Mouse (Mus musculus): ENCODE results near the gene Npas2. TPM values are rescaled to one million over a fixed set of nuclear protein-coding genes. Genes with fewer than 3 reads are reported as not detected.

Npas2 gene
- total RNA-seq, 2 experiments from 2014 or later: 65.7 to 75.6 TPM

DNA sequence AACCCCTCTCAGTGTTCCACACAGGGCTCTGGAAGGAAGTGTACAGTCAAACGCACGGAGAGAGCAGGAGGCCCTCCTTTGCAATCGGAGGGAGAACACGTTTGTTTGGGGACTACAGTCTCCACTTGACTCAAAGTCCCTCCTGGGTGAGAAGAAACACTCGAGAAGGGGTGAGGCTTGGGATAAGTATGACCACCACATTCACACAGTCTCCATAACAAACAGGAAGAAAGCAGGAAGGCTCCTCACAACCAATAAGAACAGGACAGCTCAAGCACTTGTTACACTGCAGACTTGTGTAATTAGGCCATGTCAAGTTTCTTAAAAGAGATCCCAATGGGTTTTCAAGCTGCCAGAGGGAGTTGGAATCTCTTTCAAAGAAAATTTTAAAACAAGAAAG is 2.4 kb upstream of the Npas2 start:
- H3K27ac ChIP-seq: peak overlapping the region; percentile 1; the same call in 1 of the 2 replicates
- intact Hi-C loops (cut with DNase I): loop anchor here (5.0 to 10.0 kb wide), 3 partner anchors 126 to 344 kb away; partner anchors contain the start of gene Cnot11
- TF ChIP-seq CTCF (IDR thresholded peaks at IDR 0.05): no peak
- DNase-seq (ENCODE audit: extremely low spot score in 1 of 2, low spot score in 2 of 2): no peak
- H3K4me3 ChIP-seq: no peak overlapping the region

DNA sequence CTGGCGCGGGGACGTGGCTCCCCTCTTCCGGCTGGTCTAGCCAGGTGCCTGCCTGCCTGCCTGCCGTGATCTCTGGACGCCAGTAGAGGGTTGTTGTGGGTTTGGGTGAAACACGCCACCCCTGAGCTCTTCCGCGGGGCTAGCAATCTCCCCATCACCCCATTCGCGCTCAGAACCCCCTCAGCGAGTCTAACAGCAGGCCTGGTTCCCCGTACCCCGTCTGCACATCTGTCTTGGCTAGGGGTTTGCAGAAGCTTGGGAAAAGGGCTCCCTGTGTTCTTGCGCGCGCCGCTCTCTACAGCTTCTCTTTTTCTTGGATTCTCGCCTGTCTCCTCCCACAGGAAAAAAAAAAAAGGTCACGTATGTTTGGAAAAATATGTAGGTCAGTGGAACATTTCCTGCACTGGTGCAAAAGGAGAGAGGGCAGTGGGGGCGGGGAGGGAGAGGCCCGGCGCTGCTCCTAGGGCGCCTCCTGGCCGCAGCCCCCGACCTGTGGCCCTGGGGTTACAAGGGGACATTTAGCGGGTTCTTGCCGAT is 1.0 kb upstream of the Npas2 start:
- TF ChIP-seq CTCF (IDR thresholded peaks at IDR 0.05): no peak; the same call in 1 of the 2 replicates
- intact Hi-C loops (cut with DNase I): loop anchor here (1.0 to 10.0 kb wide), 4 partner anchors 95 to 342 kb away; partner anchors contain the start of gene Cnot11
- peak; percentile 58 to 60 for DNase-seq (ENCODE audit: extremely low spot score in 1 of 2, low spot score in 2 of 2)
- H3K27ac ChIP-seq: peak overlapping the region; percentile 96
- H3K4me3 ChIP-seq: peak overlapping the region; percentile 73

- H3K4me3 ChIP-seq: peak overlapping the region; percentile 73
- no peak for TF ChIP-seq CTCF (IDR thresholded peaks at IDR 0.05)
- peak overlapping the region; percentile 96 for H3K27ac ChIP-seq
- intact Hi-C loops (cut with DNase I): loop anchor here (1.0 to 10.0 kb wide), 4 partner anchors 17 to 341 kb away; partner anchors contain the start of gene Cnot11
- DNase-seq (ENCODE audit: extremely low spot score in 1 of 2, low spot score in 2 of 2): peak; percentile 65 to 71
Observed at GRCm38 (mm10) chr1:39193862-39194675, 538 bp downstream of the Npas2 start.

DNA sequence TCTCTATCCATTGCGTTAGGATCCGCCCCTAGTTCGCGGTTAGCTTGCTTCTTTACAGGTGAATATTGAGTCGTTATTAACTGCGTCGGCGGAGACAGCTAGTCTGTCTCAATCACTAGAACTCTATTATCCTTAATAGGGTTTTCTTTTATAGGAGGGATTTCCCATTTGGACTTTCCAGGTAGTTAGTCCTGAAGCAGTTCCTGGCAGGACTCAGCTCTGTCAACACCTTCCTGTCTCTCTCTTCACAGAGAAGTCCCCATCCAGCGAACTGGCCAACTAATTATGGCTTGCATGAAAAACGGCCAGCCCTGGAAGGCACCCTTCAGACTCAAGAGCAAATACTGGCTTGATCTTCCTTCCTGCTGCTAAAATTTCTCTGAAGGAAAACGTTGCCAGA is 1.4 kb downstream of the Npas2 start:
- no peak for DNase-seq (ENCODE audit: extremely low spot score in 1 of 2, low spot score in 2 of 2)
- peak overlapping the region; percentile 96 for H3K27ac ChIP-seq
- intact Hi-C loops (cut with DNase I): loop anchor here (5.0 to 10.0 kb wide), 4 partner anchors 122 to 340 kb away; partner anchors contain the start of gene Cnot11
- no peak for TF ChIP-seq CTCF (IDR thresholded peaks at IDR 0.05)
- peak overlapping the region; percentile 73 for H3K4me3 ChIP-seq

- no peak for DNase-seq (ENCODE audit: extremely low spot score in 1 of 2, low spot score in 2 of 2)
- no peak for TF ChIP-seq CTCF (IDR thresholded peaks at IDR 0.05)
- Histone ChIP-seq H3K4me3 (peak overlapping the region; percentile 73; the same call in 1 of the 2 replicates), H3K27ac (no peak overlapping the region)
- intact Hi-C loops (cut with DNase I): loop anchor here (5.0 to 10.0 kb wide), 2 partner anchors 146 to 339 kb away; partner anchors contain the start of gene Cnot11
Observed at GRCm38 (mm10) chr1:39196126-39196525, 2.6 kb downstream of the Npas2 start.

GRCm38 (mm10) chr1:39196676-39197375 is 3.3 kb downstream of the Npas2 start:
- DNase-seq (ENCODE audit: extremely low spot score in 1 of 2, low spot score in 2 of 2): no peak
- H3K27ac ChIP-seq: no peak overlapping the region
- peak overlapping the region; percentile 10; the same call in 1 of the 2 replicates for H3K4me3 ChIP-seq
- peak; percentile 46 for TF ChIP-seq CTCF (IDR thresholded peaks at IDR 0.05)
- intact Hi-C loops (cut with DNase I): loop anchor here (5.0 to 10.0 kb wide), 2 partner anchors 145 to 338 kb away; partner anchors contain the start of gene Cnot11

DNA sequence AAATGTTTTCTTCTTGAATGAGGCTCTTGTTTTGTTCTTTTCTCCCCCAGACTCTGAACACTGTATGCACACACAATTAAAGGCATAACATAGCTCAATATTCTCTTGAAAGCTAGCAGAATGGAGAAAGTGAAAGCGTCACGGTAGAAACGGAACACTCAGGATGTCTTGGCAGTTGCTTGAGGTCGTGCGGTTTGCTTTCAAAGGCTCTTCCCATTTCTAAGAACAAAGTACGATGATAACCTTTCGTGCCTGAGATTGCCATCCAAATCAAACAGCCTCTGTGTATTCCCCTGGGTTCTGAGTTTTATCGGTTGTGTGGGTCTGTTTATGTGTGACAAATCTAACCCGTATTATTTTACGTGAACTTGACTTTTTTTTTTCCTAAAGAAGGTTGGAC is 11.5 kb downstream of the Npas2 start:
- DNase-seq (ENCODE audit: extremely low spot score in 1 of 2, low spot score in 2 of 2): no peak
- no peak overlapping the region for H3K27ac ChIP-seq
- TF ChIP-seq CTCF (IDR thresholded peaks at IDR 0.05): no peak
- intact Hi-C loops (cut with DNase I): no loop called here
- H3K4me3 ChIP-seq: no peak overlapping the region

- no peak for TF ChIP-seq CTCF (IDR thresholded peaks at IDR 0.05)
- intact Hi-C loops (cut with DNase I): no loop called here
- no peak for DNase-seq (ENCODE audit: extremely low spot score in 1 of 2, low spot score in 2 of 2)
- H3K4me3 ChIP-seq: no peak overlapping the region
- peak overlapping the region; percentile 40; the same call in 1 of the 2 replicates for H3K27ac ChIP-seq
Observed at GRCm38 (mm10) chr1:39205697-39206096, 12.2 kb downstream of the Npas2 start.

DNA sequence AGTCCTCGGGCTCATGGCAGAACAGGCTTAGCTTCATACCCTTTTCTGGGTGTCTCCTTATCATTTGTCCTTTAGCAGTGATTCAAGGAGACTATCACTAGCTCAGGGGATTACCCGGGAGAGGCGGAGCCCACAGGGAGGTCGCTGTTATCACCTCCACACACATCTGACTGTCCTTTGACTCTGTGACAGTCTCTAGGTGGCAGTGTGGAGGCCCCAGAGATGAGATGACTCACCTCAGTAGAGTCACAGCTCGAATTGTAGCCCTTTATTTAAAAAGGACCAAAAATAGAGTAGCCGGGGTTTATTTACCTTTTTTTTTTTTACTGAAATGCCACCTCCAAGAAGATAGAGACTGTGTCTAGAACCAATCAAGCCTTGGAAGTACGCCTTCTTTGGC is 13.4 kb downstream of the Npas2 start:
- DNase-seq (ENCODE audit: extremely low spot score in 1 of 2, low spot score in 2 of 2): peak in 1 of 2 experiments; percentile 38
- Histone ChIP-seq H3K4me3 (no peak overlapping the region), H3K27ac (peak overlapping the region; percentile 4)
- intact Hi-C loops (cut with DNase I): no loop called here
- peak; percentile 59 for TF ChIP-seq CTCF (IDR thresholded peaks at IDR 0.05)

DNA sequence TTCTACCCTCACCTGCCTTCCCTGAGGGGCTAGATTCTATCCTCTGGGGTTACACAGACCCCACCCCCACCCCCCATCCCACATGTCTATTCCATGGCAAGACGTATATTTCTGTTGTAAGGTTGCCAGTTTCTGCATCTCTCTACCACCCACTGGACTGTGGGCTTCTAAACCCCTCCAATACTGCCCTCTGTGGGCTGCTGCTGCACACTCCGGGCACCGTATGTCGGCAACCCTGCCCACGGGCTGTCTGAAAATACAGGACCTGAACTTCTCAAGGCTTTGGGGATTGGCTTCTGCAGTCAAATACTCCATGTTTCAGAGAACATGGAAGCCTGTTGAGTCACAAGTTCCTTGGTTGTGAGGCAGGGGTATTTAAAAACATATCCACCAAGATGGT is 17.4 kb downstream of the Npas2 start:
- TF ChIP-seq CTCF (IDR thresholded peaks at IDR 0.05): no peak; the same call in none of the 2 replicates
- DNase-seq (ENCODE audit: extremely low spot score in 1 of 2, low spot score in 2 of 2): no peak
- no peak overlapping the region for H3K4me3 ChIP-seq
- intact Hi-C loops (cut with DNase I): no loop called here
- no peak overlapping the region for H3K27ac ChIP-seq

- no peak for DNase-seq (ENCODE audit: extremely low spot score in 1 of 2, low spot score in 2 of 2)
- intact Hi-C loops (cut with DNase I): no loop called here
- no peak for TF ChIP-seq CTCF (IDR thresholded peaks at IDR 0.05)
- H3K27ac ChIP-seq: no peak overlapping the region
- H3K4me3 ChIP-seq: no peak overlapping the region
Observed at GRCm38 (mm10) chr1:39212982-39213381, 19.5 kb downstream of the Npas2 start.
